Mouse (Mus musculus) right cerebral cortex, postnatal 36 days (tissue): ENCODE data around the gene Neurog1.

Experiments used
- DNase-seq, 2 experiments: peaks; one replicate each; pipeline ENCODE4 v3.0.0; 2022; ENCODE audit warnings: low spot score in 2 of 2, mixed read lengths in 1 of 2

Gene Neurog1

GRCm38 (mm10) chr13:56251924-56252619, at the start of gene Neurog1:
TSS of gene Neurog1 (minus strand) at chr13:56252163.
- DNase-seq, result peak; percentile 29 to 35

- no peak for DNase-seq
Measured at GRCm38 (mm10) chr13:56299336-56299735, 47.4 kb upstream of the Neurog1 start.

- DNase-seq, result no peak
Measured at GRCm38 (mm10) chr13:56296659-56297020, 44.7 kb upstream of the Neurog1 start.

- DNase-seq, result peak; percentile 53 to 56
Measured at GRCm38 (mm10) chr13:56295943-56296658, 44.1 kb upstream of the Neurog1 start, which contains the start of gene Cxcl14. TSS of gene Cxcl14 (minus strand) at chr13:56296551.

- no peak for DNase-seq
Measured at GRCm38 (mm10) chr13:56295586-56295942, 43.6 kb upstream of the Neurog1 start.

GRCm38 (mm10) chr13:56294908-56295307, 42.9 kb upstream of the Neurog1 start:
- peak; percentile 24 to 36 for DNase-seq

GRCm38 (mm10) chr13:56289998-56290397, 38.0 kb upstream of the Neurog1 start:
- no peak for DNase-seq

- DNase-seq, result no peak
Measured at GRCm38 (mm10) chr13:56289261-56289660, 37.3 kb upstream of the Neurog1 start.

GRCm38 (mm10) chr13:56288601-56289000, 36.6 kb upstream of the Neurog1 start:
- no peak for DNase-seq

GRCm38 (mm10) chr13:56287091-56287490, 35.1 kb upstream of the Neurog1 start:
- DNase-seq, result no peak

GRCm38 (mm10) chr13:56283321-56283720, 31.4 kb upstream of the Neurog1 start:
- no peak for DNase-seq

GRCm38 (mm10) chr13:56280356-56280755, 28.4 kb upstream of the Neurog1 start:
- no peak for DNase-seq

GRCm38 (mm10) chr13:56279439-56279838, 27.5 kb upstream of the Neurog1 start:
- DNase-seq, result peak; percentile 67 to 71

- no peak for DNase-seq
Measured at GRCm38 (mm10) chr13:56275171-56275570, 23.2 kb upstream of the Neurog1 start.

- peak; percentile 22 to 36 for DNase-seq
Measured at GRCm38 (mm10) chr13:56270124-56270523, 18.2 kb upstream of the Neurog1 start.

- no peak for DNase-seq
Measured at GRCm38 (mm10) chr13:56267396-56267795, 15.4 kb upstream of the Neurog1 start.

GRCm38 (mm10) chr13:56266435-56266834, 14.5 kb upstream of the Neurog1 start:
- DNase-seq, result no peak

GRCm38 (mm10) chr13:56265661-56266060, 13.7 kb upstream of the Neurog1 start:
- DNase-seq, result peak; percentile 47 to 73

GRCm38 (mm10) chr13:56262269-56262668, 10.3 kb upstream of the Neurog1 start:
- DNase-seq, result no peak

GRCm38 (mm10) chr13:56260344-56260780, 8.4 kb upstream of the Neurog1 start:
- no peak for DNase-seq

- no peak for DNase-seq
Measured at GRCm38 (mm10) chr13:56259926-56260250, 7.9 kb upstream of the Neurog1 start.

- no peak for DNase-seq
Measured at GRCm38 (mm10) chr13:56259021-56259925, 7.3 kb upstream of the Neurog1 start.
